Comparison of ENCODE assay signal across 21 mouse cellular contexts in the genomic region with DNA sequence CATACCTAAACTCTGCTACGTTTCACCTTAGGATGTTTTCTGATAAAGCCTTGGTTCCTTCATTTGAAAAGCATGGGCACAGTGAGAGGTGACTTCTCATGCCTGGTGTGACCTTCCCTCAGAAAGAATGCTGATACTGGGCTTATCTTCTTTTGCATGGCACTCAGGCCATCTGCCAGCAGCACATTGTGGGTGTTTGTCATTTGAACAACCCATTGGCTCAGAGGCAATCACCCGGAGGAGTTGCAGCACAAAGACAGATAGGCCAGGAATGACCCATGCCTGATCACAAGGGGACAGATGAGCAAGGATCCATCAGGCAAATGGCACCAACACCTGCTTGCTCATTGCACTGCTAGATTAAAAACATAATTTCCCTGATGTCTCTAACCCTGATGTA.
"Had no signal": no experiment of that assay in that cellular context is flagged by ENCODE, and none has a peak within 500 bp of the region (broad histone marks: within the 10 kb centered on the region; RNA-seq: fewer than 3 reads in every experiment).

No protein-coding gene starts in this region.

- H3K4me1 ChIP-seq: limb, embryonic 12.5 days; limb, embryonic 15.5 days; megakaryocyte, embryonic 14.5 days; midbrain, embryonic 10.5 days; midbrain, embryonic 13.5 days; stomach, embryonic 15.5 days had no signal

- H3K4me3 ChIP-seq: limb, embryonic 12.5 days; limb, embryonic 15.5 days; midbrain, embryonic 10.5 days; midbrain, embryonic 13.5 days; myocyte; neural tube, embryonic 13.5 days; stomach, embryonic 15.5 days had no signal

- H3K9ac ChIP-seq: limb, embryonic 12.5 days; limb, embryonic 15.5 days; liver, embryonic 14.5 days; liver, postnatal 0 days; lung, embryonic 14.5 days; midbrain, embryonic 13.5 days; neural tube, embryonic 13.5 days; stomach, embryonic 15.5 days had no signal

- H3K4me2 ChIP-seq: limb, embryonic 12.5 days; limb, embryonic 15.5 days; liver, embryonic 11.5 days; lung, embryonic 14.5 days; midbrain, embryonic 13.5 days; neural tube, embryonic 13.5 days; stomach, embryonic 15.5 days had no signal

- H3K27me3 ChIP-seq: limb, embryonic 12.5 days; limb, embryonic 15.5 days; megakaryocyte, embryonic 14.5 days; midbrain, embryonic 13.5 days; neural tube, embryonic 13.5 days; stomach, embryonic 15.5 days had no signal

- ATAC-seq: liver, postnatal 0 days; lung, postnatal 0 days; midbrain, embryonic 13.5 days; midbrain, embryonic 16.5 days had no signal

- DNase-seq: kidney, postnatal 14 days; kidney, postnatal 4 days; left cerebral cortex, postnatal 4 days; liver, postnatal 0 days; lung, embryonic 14.5 days; retina, postnatal 1 day; right cerebral cortex, postnatal 25 days; spleen, adult 18-20 months; thymus, postnatal 25 days had no signal

- H3K36me3 ChIP-seq: limb, embryonic 12.5 days; limb, embryonic 15.5 days; midbrain, embryonic 10.5 days; midbrain, embryonic 13.5 days; neural tube, embryonic 13.5 days; stomach, embryonic 15.5 days had no signal

- H3K9me3 ChIP-seq: limb, embryonic 15.5 days; midbrain, embryonic 10.5 days; midbrain, embryonic 13.5 days; neural tube, embryonic 13.5 days; stomach, embryonic 15.5 days had no signal

- H3K27ac ChIP-seq: limb, embryonic 12.5 days; limb, embryonic 15.5 days; liver, embryonic 14.5 days; midbrain, embryonic 10.5 days; midbrain, embryonic 13.5 days; neural tube, embryonic 13.5 days; stomach, embryonic 15.5 days had no signal
